Mouse (Mus musculus): ENCODE results near the gene Met.
A peak's percentile ranks its signal among the peaks of the same experiment; 100 is the strongest.

Gene Met

GRCm38 (mm10) chr6:17492062-17492461 is 28.5 kb downstream of the Met start:
- no peak for DNase-seq

GRCm38 (mm10) chr6:17495413-17495812 is 31.8 kb downstream of the Met start:
- DNase-seq = no peak

GRCm38 (mm10) chr6:17497366-17497765 is 33.8 kb downstream of the Met start:
- no peak for DNase-seq

- DNase-seq = no peak
These were observed 35.2 kb downstream of the Met start for GRCm38 (mm10) chr6:17498801-17499200.

GRCm38 (mm10) chr6:17501440-17501839 is 37.8 kb downstream of the Met start:
- DNase-seq = no peak

- DNase-seq = no peak
These were observed 38.7 kb downstream of the Met start for GRCm38 (mm10) chr6:17502311-17502710.

- DNase-seq = no peak
These were observed 40.1 kb downstream of the Met start for GRCm38 (mm10) chr6:17503724-17504123.

GRCm38 (mm10) chr6:17505530-17505929 is 41.9 kb downstream of the Met start:
- DNase-seq = no peak

- peak; percentile 25 to 57 for DNase-seq
These were observed 43.2 kb downstream of the Met start for GRCm38 (mm10) chr6:17506831-17507230.

- no peak for DNase-seq
These were observed 44.6 kb downstream of the Met start for GRCm38 (mm10) chr6:17508184-17508583.

GRCm38 (mm10) chr6:17508604-17509372 is 45.2 kb downstream of the Met start:
- DNase-seq = no peak

GRCm38 (mm10) chr6:17513381-17513780 is 49.8 kb downstream of the Met start:
- no peak for DNase-seq

- DNase-seq = peak in 1 of 2 experiments; percentile 14
These were observed 52.3 kb downstream of the Met start for GRCm38 (mm10) chr6:17515775-17516460.

GRCm38 (mm10) chr6:17521901-17522717 is 58.5 kb downstream of the Met start:
- no peak for DNase-seq

- no peak for DNase-seq
These were observed 59.3 kb downstream of the Met start for GRCm38 (mm10) chr6:17522917-17523316.

GRCm38 (mm10) chr6:17529490-17530269 is 66.1 kb downstream of the Met start:
- DNase-seq = peak in 1 of 2 experiments; percentile 16

- peak; percentile 4 to 30 for DNase-seq
These were observed 78.0 kb downstream of the Met start for GRCm38 (mm10) chr6:17541615-17542014.

GRCm38 (mm10) chr6:17542383-17542782 is 78.8 kb downstream of the Met start:
- no peak for DNase-seq

GRCm38 (mm10) chr6:17545480-17545879 is 81.9 kb downstream of the Met start:
- DNase-seq = no peak

- no peak for DNase-seq
These were observed 82.7 kb downstream of the Met start for GRCm38 (mm10) chr6:17546341-17546740.

- no peak for DNase-seq
These were observed 83.2 kb downstream of the Met start for GRCm38 (mm10) chr6:17546825-17547224.

GRCm38 (mm10) chr6:17548786-17549185 is 85.2 kb downstream of the Met start:
- DNase-seq = no peak

GRCm38 (mm10) chr6:17549645-17550044 is 86.0 kb downstream of the Met start:
- DNase-seq = no peak

All from kidney, postnatal 4 days (tissue).